8 mouse cellular contexts compared by ENCODE assay signal in the genomic region with DNA sequence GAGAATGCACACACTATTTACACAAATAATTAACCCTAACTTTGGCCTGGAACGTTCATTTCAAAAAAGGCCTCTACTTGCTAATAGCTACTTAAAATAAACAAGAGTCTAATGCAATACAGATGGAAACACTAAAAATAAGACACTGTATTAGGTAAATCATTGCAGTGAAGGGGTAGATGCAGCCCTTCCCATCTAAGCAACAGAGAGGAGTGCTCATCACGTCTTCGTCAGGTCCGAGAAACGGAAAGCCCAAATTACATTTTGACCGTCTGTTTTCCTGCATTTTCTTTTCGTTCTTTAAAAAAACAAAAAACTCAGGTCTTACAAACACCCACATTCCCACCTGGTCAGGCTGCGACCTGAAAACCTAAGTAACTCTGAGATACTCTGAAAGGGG. TPM values are rescaled to one million over a fixed set of nuclear protein-coding genes. Genes with fewer than 3 reads are reported as not detected.
DNase-seq lines count a peak whose midpoint lies in the region; ATAC-seq lines count a peak whose summit lies in the region.

No protein-coding gene starts in this region.

- peak overlapping the region; percentile 71 for H3K4me3 ChIP-seq in kidney, embryonic 15.5 days (replicated peaks)
- peak overlapping the region; percentile 78 for H3K4me3 ChIP-seq in hindbrain, embryonic 14.5 days (replicated peaks; ENCODE audit: low read length)
- peak overlapping the region; percentile 53 for H3K4me3 ChIP-seq in midbrain, embryonic 15.5 days

- peak overlapping the region; percentile 95 for H3K4me2 ChIP-seq in kidney, embryonic 15.5 days
- peak overlapping the region; percentile 96 for H3K4me2 ChIP-seq in hindbrain, embryonic 14.5 days (replicated peaks)
- peak overlapping the region; percentile 98 for H3K4me2 ChIP-seq in midbrain, embryonic 15.5 days

- no peaks in the 10 kb centered on the region for H3K36me3 ChIP-seq in kidney, embryonic 15.5 days
- no peaks in the 10 kb centered on the region for H3K36me3 ChIP-seq in hindbrain, embryonic 14.5 days (replicated peaks; ENCODE audit: control insufficient read depth, insufficient read depth)
- no peaks in the 10 kb centered on the region for H3K36me3 ChIP-seq in midbrain, embryonic 15.5 days (replicated peaks)

- H3K9me3 ChIP-seq in kidney, embryonic 15.5 days (replicated peaks): no peaks in the 10 kb centered on the region
- no peaks in the 10 kb centered on the region for H3K9me3 ChIP-seq in hindbrain, embryonic 14.5 days (ENCODE audit: control insufficient read depth, low read length)
- H3K9me3 ChIP-seq in midbrain, embryonic 15.5 days: no peaks in the 10 kb centered on the region

- WGBS in kidney, embryonic 15.5 days: 25% methylated on average over 8 of the region's 8 CpGs
- 20% methylated on average over 8 of the region's 8 CpGs for WGBS in hindbrain, embryonic 14.5 days
- 18% methylated on average over 8 of the region's 8 CpGs for WGBS in midbrain, embryonic 15.5 days

- no peak for ATAC-seq in kidney, embryonic 15.5 days (replicated peaks; ENCODE audit: low FRiP score)
- ATAC-seq in hindbrain, embryonic 14.5 days (ENCODE audit: low FRiP score): no peak
- no peak for ATAC-seq in midbrain, embryonic 15.5 days (replicated peaks)

- peaks cover 17% of the 10 kb centered on the region for H3K27me3 ChIP-seq in kidney, embryonic 15.5 days
- H3K27me3 ChIP-seq in hindbrain, embryonic 14.5 days (ENCODE audit: control insufficient read depth, insufficient read depth, low read length): peaks cover 14% of the 10 kb centered on the region
- H3K27me3 ChIP-seq in midbrain, embryonic 15.5 days (replicated peaks): peaks cover 17% of the 10 kb centered on the region

- peak overlapping the region; percentile 54 for H3K9ac ChIP-seq in kidney, embryonic 15.5 days
- peak overlapping the region; percentile 66 for H3K9ac ChIP-seq in hindbrain, embryonic 14.5 days
- peak overlapping the region; percentile 45 for H3K9ac ChIP-seq in midbrain, embryonic 15.5 days

- DNase-seq in kidney, postnatal 14 days: no peak
- peak; percentile 20 for DNase-seq in brain, adult 2 months (ENCODE audit: low read depth, low spot score)
- no peak for DNase-seq in hindbrain, embryonic 14.5 days (ENCODE audit: low spot score)
- no peak for DNase-seq in natural killer cell, adult 2 months (ENCODE audit: low spot score in 2 of 2)
- DNase-seq in layer of hippocampus, postnatal 36 days: no peak
- DNase-seq in thymus, postnatal 10 days (ENCODE audit: low spot score in 2 of 2): no peak

- H3K27ac ChIP-seq in kidney, embryonic 15.5 days: no peak overlapping the region
- H3K27ac ChIP-seq in hindbrain, embryonic 14.5 days: no peak overlapping the region
- no peak overlapping the region for H3K27ac ChIP-seq in midbrain, embryonic 15.5 days

- H3K4me1 ChIP-seq in kidney, embryonic 15.5 days: peaks cover 6% of the 10 kb centered on the region; the same call in 1 of the 2 replicates
- peaks cover 5% of the 10 kb centered on the region; the same call in 1 of the 2 replicates for H3K4me1 ChIP-seq in hindbrain, embryonic 14.5 days (replicated peaks; ENCODE audit: control insufficient read depth, insufficient read depth, low read length)
- peaks cover 15% of the 10 kb centered on the region for H3K4me1 ChIP-seq in midbrain, embryonic 15.5 days

RNA-seq across cellular contexts. Expression of a gene that starts 0.9 kb away (rescaled TPM):
- polyA plus RNA-seq in kidney, embryonic 15.5 days (2015; fragmentation: Nextera tagmentation; extraction: Ambion mirVana): 10.1 TPM in 2 replicates
- polyA plus RNA-seq in hindbrain, embryonic 14.5 days (2014; fragmentation: Nextera tagmentation; extraction: Ambion mirVana): 10.0 and 10.1 TPM in 2 replicates
- 8.6 and 11.0 TPM in 2 replicates for polyA plus RNA-seq in midbrain, embryonic 15.5 days (2015; fragmentation: Nextera tagmentation; extraction: Ambion mirVana)
- total RNA-seq in layer of hippocampus, postnatal 36 days (2021): 10 to 100 TPM; 79.3 to 80.6 TPM
